Mouse (Mus musculus): ENCODE results near the gene Cxcl13. TPM values are rescaled to one million over a fixed set of nuclear protein-coding genes. Genes with fewer than 3 reads are reported as not detected.
"Not testable (repeated sequence)": the region's sequence is repeated elsewhere in the genome, so short reads cannot be mapped to it uniquely, and the experiment has no call there.

Gene Cxcl13
- polyA plus RNA-seq, 2 experiments = 0.02 to 0.14 TPM

DNA sequence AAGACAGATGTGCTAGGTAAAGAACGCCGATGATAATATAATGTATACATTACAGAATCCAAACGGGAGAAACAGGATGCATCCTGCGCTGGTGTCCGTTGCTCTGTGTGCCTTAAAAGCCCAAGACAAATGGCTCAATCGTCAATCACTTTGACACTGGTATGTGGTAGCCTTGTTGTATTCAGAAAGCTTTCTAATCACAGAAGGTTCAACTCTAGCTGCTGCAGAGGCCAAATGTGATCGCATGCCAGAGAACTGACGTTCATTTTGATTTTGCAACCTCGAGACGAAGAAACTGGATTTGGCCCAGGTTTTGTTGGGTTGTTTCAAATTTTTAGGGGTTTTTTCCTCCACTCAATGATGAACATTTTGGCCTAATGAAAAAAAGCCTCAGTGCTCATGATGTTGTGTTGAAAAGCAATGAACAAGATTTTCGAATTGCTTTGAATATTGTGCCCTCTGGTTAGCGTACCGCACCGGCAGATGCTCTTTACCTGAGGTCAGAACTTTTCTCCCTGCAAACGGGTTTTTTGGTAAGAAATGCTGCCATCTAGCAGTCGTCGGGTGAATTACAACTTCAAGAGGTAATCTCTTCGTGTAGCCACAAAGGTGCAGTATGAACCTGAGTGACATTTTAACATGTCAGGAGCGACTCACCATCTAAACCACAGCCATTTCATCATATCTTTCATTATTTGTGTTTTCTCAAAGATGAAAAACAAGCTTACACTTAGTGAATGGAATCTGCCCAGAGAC is 6.6 kb upstream of the Cxcl13 start:
- no peaks in the 10 kb centered on the region for H3K4me1 ChIP-seq (replicated peaks; ENCODE audit: control insufficient read depth in 2 of 2, insufficient read depth in 2 of 2, low read length in 1 of 2)
- TF ChIP-seq EP300 (IDR thresholded peaks at IDR 0.05; ENCODE audit: low read depth) (no peak), CTCF (IDR thresholded peaks at IDR 0.05; ENCODE audit: low read depth) (peak; percentile 50)
- no peak overlapping the region for H3K4me3 ChIP-seq (ENCODE audit: insufficient read depth in 1 of 2, low read depth in 2 of 2, low read length in 2 of 2)
- peak in 1 of 3 experiments; percentile 13 for DNase-seq (ENCODE audit: low read depth in 3 of 3, low spot score in 3 of 3)
- no peaks in the 10 kb centered on the region for H3K9me3 ChIP-seq (ENCODE audit: control insufficient read depth, low read length)
- H3K27ac ChIP-seq = no peak overlapping the region
- H3K36me3 ChIP-seq (replicated peaks; ENCODE audit: control insufficient read depth, insufficient read depth, low read depth) = no peaks in the 10 kb centered on the region
- no peaks in the 10 kb centered on the region for H3K27me3 ChIP-seq (ENCODE audit: control insufficient read depth, insufficient read depth, low read length)
- no peak for ATAC-seq (ENCODE audit: insufficient read depth)
- H3K4me2 ChIP-seq (ENCODE audit: low read depth) = no peak overlapping the region
- 24% methylated on average over 19 of the region's 19 CpGs for WGBS (ENCODE audit: insufficient replicate concordance)
- no peak overlapping the region for H3K9ac ChIP-seq (replicated peaks)

DNA sequence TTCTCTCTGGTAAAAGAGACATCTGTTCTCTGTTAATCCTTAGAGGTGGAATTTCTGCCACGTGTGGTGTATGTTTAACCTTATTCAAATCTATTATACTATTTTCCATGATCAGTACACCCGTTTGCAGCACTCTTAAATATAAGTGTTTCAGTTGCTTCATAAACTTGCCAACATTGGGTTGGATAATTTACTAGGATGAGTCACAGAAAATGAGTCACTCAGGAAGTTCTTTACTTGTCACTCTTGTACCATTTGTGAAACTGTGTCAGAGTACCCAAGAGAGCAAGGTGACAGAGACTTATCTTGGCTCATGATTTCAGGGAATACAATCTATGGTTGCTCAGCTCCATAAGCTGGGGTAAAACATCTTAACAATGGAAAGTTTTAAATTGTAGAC is 8.2 kb downstream of the Cxcl13 start:
- H3K27me3 ChIP-seq (ENCODE audit: control insufficient read depth, insufficient read depth, low read length) = no peaks in the 10 kb centered on the region
- no peaks in the 10 kb centered on the region for H3K9me3 ChIP-seq (ENCODE audit: control insufficient read depth, low read length)
- no peak for TF ChIP-seq CTCF (IDR thresholded peaks at IDR 0.05; ENCODE audit: low read depth)
- TF ChIP-seq EP300 (IDR thresholded peaks at IDR 0.05; ENCODE audit: low read depth) = no peak
- DNase-seq (ENCODE audit: low read depth in 3 of 3, low spot score in 3 of 3) = no peak
- H3K36me3 ChIP-seq (replicated peaks; ENCODE audit: control insufficient read depth, insufficient read depth, low read depth) = no peaks in the 10 kb centered on the region
- WGBS (ENCODE audit: insufficient replicate concordance) = 32% methylated on average over 2 of the region's 2 CpGs
- no peak overlapping the region for H3K4me2 ChIP-seq (ENCODE audit: low read depth)
- ATAC-seq (ENCODE audit: insufficient read depth) = no peak
- no peak overlapping the region for H3K9ac ChIP-seq (replicated peaks)
- no peaks in the 10 kb centered on the region for H3K4me1 ChIP-seq (replicated peaks; ENCODE audit: control insufficient read depth in 2 of 2, insufficient read depth in 2 of 2, low read length in 1 of 2)
- no peak overlapping the region for H3K27ac ChIP-seq
- H3K4me3 ChIP-seq (ENCODE audit: insufficient read depth in 1 of 2, low read depth in 2 of 2, low read length in 2 of 2) = no peak overlapping the region

DNA sequence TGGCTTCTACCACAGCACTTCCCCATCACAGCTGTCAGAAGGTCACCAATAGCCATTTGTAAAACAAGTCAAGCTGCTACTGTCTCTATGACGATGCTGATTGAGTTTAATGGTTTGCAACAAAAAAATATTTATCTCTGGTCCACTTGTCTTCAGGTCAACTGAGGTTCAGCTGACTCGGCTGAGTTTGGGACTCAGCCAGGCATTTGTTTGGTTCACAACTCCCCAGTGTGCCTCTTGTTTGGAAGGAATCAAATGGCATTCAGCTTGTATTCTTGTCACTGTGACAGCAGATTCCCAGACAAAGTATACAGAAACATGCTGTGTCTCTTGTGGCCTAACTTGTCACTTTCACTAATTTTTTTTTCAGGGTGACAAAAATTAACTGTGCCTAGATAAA is 9.9 kb downstream of the Cxcl13 start:
- H3K9me3 ChIP-seq (ENCODE audit: control insufficient read depth, low read length) = no peaks in the 10 kb centered on the region
- TF ChIP-seq CTCF (IDR thresholded peaks at IDR 0.05; ENCODE audit: low read depth) = no peak
- no peak for TF ChIP-seq EP300 (IDR thresholded peaks at IDR 0.05; ENCODE audit: low read depth)
- no peak for DNase-seq (ENCODE audit: low read depth in 3 of 3, low spot score in 3 of 3)

DNA sequence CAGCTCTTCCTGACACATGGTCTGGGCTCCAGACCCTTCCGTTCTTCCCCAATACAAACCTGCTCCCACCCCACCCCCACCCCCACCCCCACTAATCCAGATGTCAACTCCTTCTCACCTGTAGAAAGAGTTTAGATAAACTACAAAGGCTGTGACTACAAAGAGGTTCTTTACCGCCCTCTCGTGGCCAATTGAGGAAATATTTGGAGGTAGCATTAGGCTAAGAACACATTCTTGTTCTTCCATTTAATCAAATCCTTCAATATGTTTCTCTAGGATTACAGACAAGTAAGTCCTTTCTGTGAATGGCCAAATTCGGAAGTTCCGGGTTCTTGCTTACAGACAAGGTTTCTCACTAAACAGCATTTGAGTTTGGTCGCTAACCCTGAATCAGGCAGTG is 14.1 kb downstream of the Cxcl13 start:
- no peaks in the 10 kb centered on the region for H3K36me3 ChIP-seq (replicated peaks; ENCODE audit: control insufficient read depth, insufficient read depth, low read depth)
- H3K4me1 ChIP-seq (replicated peaks; ENCODE audit: control insufficient read depth in 2 of 2, insufficient read depth in 2 of 2, low read length in 1 of 2) = no peaks in the 10 kb centered on the region
- ATAC-seq (ENCODE audit: insufficient read depth) = no peak
- no peak overlapping the region for H3K9ac ChIP-seq (replicated peaks)
- no peak overlapping the region for H3K4me2 ChIP-seq (ENCODE audit: low read depth)
- DNase-seq (ENCODE audit: low read depth in 3 of 3, low spot score in 3 of 3) = peak in 1 of 3 experiments; percentile 9
- 32% methylated on average over 6 of the region's 6 CpGs for WGBS (ENCODE audit: insufficient replicate concordance)
- H3K27me3 ChIP-seq (ENCODE audit: control insufficient read depth, insufficient read depth, low read length) = no peaks in the 10 kb centered on the region
- TF ChIP-seq EP300 (IDR thresholded peaks at IDR 0.05; ENCODE audit: low read depth) = no peak
- peak; percentile 45; the same call in 1 of the 2 replicates for TF ChIP-seq CTCF (IDR thresholded peaks at IDR 0.05; ENCODE audit: low read depth)
- H3K4me3 ChIP-seq (ENCODE audit: insufficient read depth in 1 of 2, low read depth in 2 of 2, low read length in 2 of 2) = no peak overlapping the region
- no peak overlapping the region for H3K27ac ChIP-seq
- no peaks in the 10 kb centered on the region for H3K9me3 ChIP-seq (ENCODE audit: control insufficient read depth, low read length)

More for the DNA sequence above, 9.9 kb downstream of the Cxcl13 start:
- no peaks in the 10 kb centered on the region for H3K36me3 ChIP-seq (replicated peaks; ENCODE audit: control insufficient read depth, insufficient read depth, low read depth)
- H3K4me3 ChIP-seq (ENCODE audit: insufficient read depth in 1 of 2, low read depth in 2 of 2, low read length in 2 of 2) = no peak overlapping the region
- H3K9ac ChIP-seq (replicated peaks) = no peak overlapping the region
- no peak overlapping the region for H3K27ac ChIP-seq
- WGBS (ENCODE audit: insufficient replicate concordance) = 43% methylated on average over 2 of the region's 2 CpGs
- H3K4me2 ChIP-seq (ENCODE audit: low read depth) = no peak overlapping the region
- H3K4me1 ChIP-seq (replicated peaks; ENCODE audit: control insufficient read depth in 2 of 2, insufficient read depth in 2 of 2, low read length in 1 of 2) = no peaks in the 10 kb centered on the region
- no peaks in the 10 kb centered on the region for H3K27me3 ChIP-seq (ENCODE audit: control insufficient read depth, insufficient read depth, low read length)
- ATAC-seq (ENCODE audit: insufficient read depth) = no peak

DNA sequence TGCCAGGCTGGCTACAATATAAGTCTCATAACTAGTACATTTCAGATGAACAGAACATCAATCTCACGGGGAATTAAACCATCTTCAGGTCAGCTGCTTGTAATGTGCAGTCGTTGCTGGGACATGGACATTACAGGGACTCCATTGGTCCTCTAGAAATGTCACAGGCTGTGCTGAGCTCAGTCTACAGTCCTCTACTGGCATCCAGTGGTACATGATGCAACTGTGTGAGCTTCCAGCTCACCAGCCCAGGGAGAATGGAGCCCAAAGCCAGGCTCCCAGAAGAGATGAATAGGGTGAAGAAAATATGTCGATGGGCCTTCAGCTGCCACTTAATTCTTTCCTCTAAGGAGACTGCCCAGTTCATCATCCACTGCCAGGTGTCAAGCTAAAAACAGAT is 15.5 kb downstream of the Cxcl13 start:
- no peak for TF ChIP-seq EP300 (IDR thresholded peaks at IDR 0.05; ENCODE audit: low read depth)
- no peak for TF ChIP-seq CTCF (IDR thresholded peaks at IDR 0.05; ENCODE audit: low read depth)
- ATAC-seq (ENCODE audit: insufficient read depth) = no peak
- Histone ChIP-seq H3K27me3 (ENCODE audit: control insufficient read depth, insufficient read depth, low read length) (no peaks in the 10 kb centered on the region), H3K9ac (replicated peaks) (no peak overlapping the region), H3K4me2 (ENCODE audit: low read depth) (no peak overlapping the region), H3K27ac (no peak overlapping the region), H3K4me1 (replicated peaks; ENCODE audit: control insufficient read depth in 2 of 2, insufficient read depth in 2 of 2, low read length in 1 of 2) (no peaks in the 10 kb centered on the region), H3K4me3 (ENCODE audit: insufficient read depth in 1 of 2, low read depth in 2 of 2, low read length in 2 of 2) (no peak overlapping the region), H3K9me3 (ENCODE audit: control insufficient read depth, low read length) (no peaks in the 10 kb centered on the region), H3K36me3 (replicated peaks; ENCODE audit: control insufficient read depth, insufficient read depth, low read depth) (no peaks in the 10 kb centered on the region)
- DNase-seq (ENCODE audit: low read depth in 3 of 3, low spot score in 3 of 3) = no peak
- WGBS (ENCODE audit: insufficient replicate concordance) = 54% methylated on average over 3 of the region's 3 CpGs

DNA sequence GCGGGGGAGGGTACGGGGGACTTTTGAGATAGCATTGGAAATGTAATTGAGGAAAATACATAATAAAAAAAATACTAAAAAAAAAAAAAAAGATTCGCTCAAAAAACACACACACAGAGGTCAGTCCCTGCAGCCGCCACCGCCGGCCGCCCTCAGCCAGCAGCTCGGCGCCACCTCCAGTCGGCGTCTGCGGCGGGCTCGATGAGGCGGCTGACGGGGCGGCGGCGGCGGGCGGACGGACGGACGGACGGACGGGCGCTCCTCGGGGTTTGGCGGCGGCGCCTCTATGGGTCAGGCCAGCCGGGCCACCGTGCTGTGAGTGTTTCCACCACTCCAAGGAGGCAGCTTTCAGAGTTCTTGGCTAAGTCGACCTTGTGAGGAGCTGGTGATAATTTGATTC is 17.1 kb downstream of the Cxcl13 start:
- not testable (repeated sequence) for H3K9me3 ChIP-seq (ENCODE audit: control insufficient read depth, low read length); H3K27me3 ChIP-seq (ENCODE audit: control insufficient read depth, insufficient read depth, low read length); H3K9ac ChIP-seq (replicated peaks); H3K4me3 ChIP-seq (ENCODE audit: insufficient read depth in 1 of 2, low read depth in 2 of 2, low read length in 2 of 2); H3K27ac ChIP-seq; H3K36me3 ChIP-seq (replicated peaks; ENCODE audit: control insufficient read depth, insufficient read depth, low read depth); H3K4me1 ChIP-seq (replicated peaks; ENCODE audit: control insufficient read depth in 2 of 2, insufficient read depth in 2 of 2, low read length in 1 of 2); DNase-seq (ENCODE audit: low read depth in 3 of 3, low spot score in 3 of 3); ATAC-seq (ENCODE audit: insufficient read depth); H3K4me2 ChIP-seq (ENCODE audit: low read depth)
- WGBS (ENCODE audit: insufficient replicate concordance) = 27% methylated on average over 23 of the region's 34 CpGs
